Mouse (Mus musculus) cortical plate, adult 2 months (tissue): Measurements from ENCODE around the gene Gpalpp1.

ENCODE experiments used
- CTCF ChIP-seq: fragments of 200-500 bp; IDR thresholded peaks from 2 replicates; pipeline ENCODE4 v1.5.1; 2011; ENCODE audit warnings: mild to moderate bottlenecking, control low read depth, low read length; ENCODE audit not compliant: insufficient read depth; ENCODE audit errors: extremely low read depth
- POLR2A ChIP-seq: fragments of 200-500 bp; IDR thresholded peaks from 2 replicates; pipeline ENCODE4 v1.6.1; 2011; ENCODE audit warnings: mild to moderate bottlenecking, low read length, control low read depth; ENCODE audit not compliant: insufficient read depth; ENCODE audit errors: extremely low read depth

- no peak for TF ChIP-seq POLR2A
- no peak for TF ChIP-seq CTCF
These were observed 41.3 kb downstream of the Gpalpp1 start for GRCm38 (mm10) chr14:76069296-76069695.
